Mouse (Mus musculus) kidney, adult 8-10 months (tissue): ENCODE data around the gene Gm7075.
A peak's percentile ranks its signal among the peaks of the same experiment; 100 is the strongest.
"Not testable (repeated sequence)": the region's sequence is repeated elsewhere in the genome, so short reads cannot be mapped to it uniquely, and the experiment has no call there.

Experiments
- DNase-seq, 2 experiments: peaks; one replicate each; pipeline ENCODE4 v3.0.0; 2022

Gene Gm7075

GRCm38 (mm10) chr10:63417061-63417460 lies 4.5 kb downstream of the Gm7075 start:
- no peak for DNase-seq

GRCm38 (mm10) chr10:63415850-63416249 lies 5.7 kb downstream of the Gm7075 start:
- no peak for DNase-seq

GRCm38 (mm10) chr10:63415287-63415686 lies 6.3 kb downstream of the Gm7075 start:
- no peak for DNase-seq

- no peak for DNase-seq
Measured at GRCm38 (mm10) chr10:63412756-63413155, 8.8 kb downstream of the Gm7075 start.

DNA sequence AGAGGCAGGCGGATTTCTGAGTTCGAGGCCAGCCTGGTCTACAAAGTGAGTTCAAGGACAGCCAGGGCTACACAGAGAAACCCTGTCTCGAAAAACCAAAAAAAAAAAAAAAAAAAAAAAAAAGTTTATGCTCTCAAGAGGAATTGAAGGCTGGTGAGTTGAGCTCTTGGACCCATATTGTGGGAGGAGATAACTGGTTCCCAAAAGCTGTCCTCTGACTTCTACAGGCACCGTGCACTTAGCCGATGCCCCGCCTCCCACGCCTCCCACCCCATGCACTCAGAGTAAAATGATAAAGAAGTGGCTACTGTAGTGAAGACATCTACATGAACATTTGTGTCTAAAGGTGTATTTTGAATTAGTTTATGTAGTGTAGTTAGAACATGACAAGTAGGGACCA lies 9.9 kb downstream of the Gm7075 start:
- not testable (repeated sequence) for DNase-seq

GRCm38 (mm10) chr10:63410162-63410956 lies 11.2 kb downstream of the Gm7075 start:
- no peak for DNase-seq

- DNase-seq: peak; percentile 79 to 86
Measured at GRCm38 (mm10) chr10:63403636-63404035, 18.0 kb downstream of the Gm7075 start.

DNA sequence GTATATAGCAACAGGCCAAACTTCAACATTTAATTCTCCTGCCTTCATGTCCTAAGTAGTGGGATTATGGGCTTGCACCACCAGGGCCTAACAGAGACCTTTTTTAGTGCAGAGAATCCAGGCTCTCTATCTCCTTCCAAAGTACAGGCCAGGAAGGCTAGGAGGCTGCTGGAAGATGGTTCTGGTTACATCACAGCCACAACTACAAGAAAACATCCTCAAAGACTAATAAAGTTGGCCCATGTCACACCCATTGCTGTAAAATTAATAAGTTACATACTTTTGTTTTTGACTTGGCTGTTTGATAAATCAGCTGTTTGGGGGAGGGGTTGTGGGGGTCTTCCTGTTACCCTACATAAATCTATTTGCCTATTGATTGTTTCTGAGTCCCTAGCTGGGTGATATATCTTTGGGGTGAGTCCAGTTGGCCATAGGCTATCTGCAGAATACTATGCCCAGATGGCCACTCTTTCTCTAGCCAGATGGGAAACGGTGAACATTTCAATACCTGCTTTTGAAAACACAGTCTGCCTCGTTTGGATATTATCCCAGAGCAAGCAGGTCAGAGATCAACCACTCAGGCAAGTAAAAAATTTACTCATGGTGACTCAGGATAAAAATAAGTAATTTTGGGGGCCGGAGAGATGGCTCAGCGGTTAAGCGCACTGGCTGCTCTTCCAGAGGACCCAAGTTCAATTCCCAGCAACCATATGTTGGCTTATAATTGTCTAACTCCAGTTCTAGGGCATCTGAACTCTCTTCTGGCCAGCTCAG lies 18.7 kb downstream of the Gm7075 start:
- DNase-seq: peak; percentile 50 to 74

DNA sequence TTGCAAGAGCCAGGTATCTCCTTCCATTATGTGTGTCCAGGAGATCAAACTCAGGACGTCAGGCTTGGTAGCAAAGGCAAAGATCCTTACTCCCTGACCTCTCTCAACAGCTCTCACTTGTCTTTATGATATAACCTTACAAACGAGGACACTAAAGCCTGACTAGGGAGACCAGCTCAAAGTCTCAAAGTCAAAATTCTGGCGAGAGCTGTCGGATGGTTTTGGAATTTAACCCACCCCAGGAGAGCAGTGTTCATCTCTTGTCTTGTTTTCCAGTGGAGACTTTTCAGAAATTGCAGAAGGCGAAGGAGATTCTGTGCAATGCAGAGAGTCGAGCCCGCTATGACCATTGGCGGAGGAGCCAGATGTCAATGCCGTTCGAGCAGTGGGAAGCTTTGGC lies 24.6 kb downstream of the Gm7075 start:
- peak; percentile 63 to 79 for DNase-seq

GRCm38 (mm10) chr10:63388948-63389347 lies 32.6 kb downstream of the Gm7075 start:
- DNase-seq: peak in 1 of 2 experiments; percentile 25

DNA sequence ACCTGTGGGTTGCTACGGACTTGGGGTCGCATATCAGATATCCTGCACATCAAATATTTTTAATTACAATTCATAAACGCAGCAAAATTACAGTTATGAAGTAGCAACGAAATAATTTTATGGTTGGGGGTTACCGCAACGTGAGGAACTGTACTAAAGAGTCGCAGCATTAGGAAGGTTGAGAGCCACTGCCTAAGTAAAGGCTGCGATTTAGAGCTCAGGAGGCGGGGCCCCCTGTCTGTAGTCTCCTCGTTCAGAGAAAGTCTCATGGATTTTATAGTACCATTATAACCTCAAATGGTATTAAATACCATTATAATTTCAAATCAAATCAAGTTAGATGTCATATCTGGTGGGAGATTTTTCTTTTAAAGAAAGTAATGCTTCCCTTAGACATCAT lies 34.6 kb downstream of the Gm7075 start:
- DNase-seq: no peak

- DNase-seq: peak; percentile 83 to 88
Measured at GRCm38 (mm10) chr10:63386444-63386843, 35.1 kb downstream of the Gm7075 start.

DNA sequence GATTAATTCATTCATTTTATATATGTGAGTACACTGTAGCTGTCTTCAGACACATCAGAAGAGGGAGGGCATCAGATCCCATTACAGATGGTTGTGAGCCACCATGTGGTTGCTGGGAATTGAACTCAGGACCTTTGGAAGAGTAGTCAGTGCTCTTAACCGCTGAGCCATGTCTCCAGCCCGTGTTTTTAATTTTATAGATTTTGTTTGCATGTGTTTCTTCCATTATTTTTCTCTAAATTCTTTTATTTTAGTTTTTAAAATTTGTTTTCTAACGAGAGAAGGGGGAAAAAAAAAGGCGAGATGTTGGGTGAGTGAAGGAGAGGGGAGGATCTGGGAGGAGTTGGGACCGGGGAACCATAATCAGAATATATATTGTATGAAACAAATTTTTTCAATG lies 35.7 kb downstream of the Gm7075 start:
- DNase-seq: not testable (repeated sequence)

DNA sequence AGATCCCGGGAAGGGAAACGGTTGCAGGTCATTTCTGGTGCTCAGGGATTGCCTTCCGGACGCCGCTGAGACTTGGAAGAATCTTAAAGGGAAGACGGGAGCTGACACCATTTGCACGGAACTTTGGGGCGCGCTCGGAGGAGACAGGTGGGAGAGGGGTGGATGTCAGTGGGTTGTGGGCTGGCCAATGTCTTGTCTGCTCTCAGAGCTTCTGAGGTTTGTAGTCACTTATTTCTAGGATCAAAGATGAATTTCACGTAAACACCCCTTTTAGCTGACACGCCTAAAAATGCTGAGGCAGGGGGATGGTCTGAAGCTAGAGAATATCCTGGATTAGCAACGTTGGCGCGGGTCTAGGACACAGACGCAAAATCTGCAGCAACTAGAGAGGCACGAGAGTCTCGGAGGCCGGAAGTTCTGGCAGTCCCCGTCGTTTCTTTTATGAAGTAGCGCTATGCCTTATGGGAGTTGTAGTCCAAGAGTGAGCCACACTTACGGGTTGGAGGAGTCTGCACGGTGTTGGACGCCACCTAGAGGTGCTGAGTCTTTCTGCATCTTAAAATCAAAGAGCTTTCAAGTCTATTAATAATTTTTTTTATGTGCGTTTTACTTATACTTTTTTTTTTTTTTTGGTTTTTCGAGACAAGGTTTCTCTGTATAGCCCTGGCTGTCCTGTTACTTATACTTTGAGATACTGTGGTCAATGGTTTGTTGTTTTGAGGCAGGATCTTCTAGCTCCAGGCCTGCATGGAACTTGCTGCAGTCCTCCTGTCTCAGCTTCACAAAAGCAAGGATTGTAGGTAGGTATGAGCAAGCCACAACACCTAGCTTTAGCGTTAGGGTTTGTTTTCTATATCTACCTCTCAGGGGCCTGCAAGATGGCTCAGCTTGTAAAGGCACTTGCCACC lies 39.0 kb downstream of the Gm7075 start, which contains the start of gene Dnajc12:
Gene Dnajc12 (plus strand): TSS at position 72 of the 908 bp plus-strand sequence.
- peak; percentile 76 to 88 for DNase-seq

DNA sequence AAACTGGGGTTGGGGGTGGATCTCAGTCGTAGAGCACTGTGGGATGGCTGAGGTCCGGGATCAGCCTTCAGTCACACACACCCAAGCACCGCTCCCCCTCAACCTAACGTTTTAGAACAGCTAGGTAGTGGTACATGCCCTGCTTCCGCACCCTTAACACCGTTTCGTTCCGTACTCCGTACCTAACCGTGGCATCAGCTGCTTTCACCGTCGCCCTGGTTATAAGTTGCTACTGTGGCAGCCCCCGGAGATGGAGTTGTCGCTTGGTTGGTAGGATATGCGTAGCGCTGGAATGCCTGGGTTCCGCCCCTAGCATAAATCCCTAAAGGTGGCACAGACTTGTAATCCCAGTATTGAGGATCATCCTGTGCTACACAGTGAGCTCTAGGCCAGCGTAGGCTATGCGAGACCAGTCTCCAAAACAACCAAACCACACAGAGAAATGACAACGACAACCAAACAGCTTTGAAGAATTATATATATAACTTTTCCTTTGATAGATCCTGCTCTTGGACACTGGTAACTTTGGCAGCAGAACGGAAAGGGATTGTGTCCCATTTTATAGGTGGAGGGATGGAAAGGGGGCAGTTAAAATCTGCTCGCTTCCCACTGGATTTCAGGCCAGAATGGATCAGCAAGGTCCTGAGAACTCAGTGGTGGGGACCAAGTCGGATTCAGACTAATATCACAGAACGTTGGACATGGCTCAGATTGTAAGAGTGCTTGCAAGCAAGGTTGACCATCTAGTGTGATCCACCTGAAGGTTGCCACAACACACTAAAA lies 39.9 kb downstream of the Gm7075 start, which contains the start of gene Sirt1:
Gene Sirt1 (minus strand): TSS at position 207 of the 783 bp plus-strand sequence.
- no peak for DNase-seq

DNA sequence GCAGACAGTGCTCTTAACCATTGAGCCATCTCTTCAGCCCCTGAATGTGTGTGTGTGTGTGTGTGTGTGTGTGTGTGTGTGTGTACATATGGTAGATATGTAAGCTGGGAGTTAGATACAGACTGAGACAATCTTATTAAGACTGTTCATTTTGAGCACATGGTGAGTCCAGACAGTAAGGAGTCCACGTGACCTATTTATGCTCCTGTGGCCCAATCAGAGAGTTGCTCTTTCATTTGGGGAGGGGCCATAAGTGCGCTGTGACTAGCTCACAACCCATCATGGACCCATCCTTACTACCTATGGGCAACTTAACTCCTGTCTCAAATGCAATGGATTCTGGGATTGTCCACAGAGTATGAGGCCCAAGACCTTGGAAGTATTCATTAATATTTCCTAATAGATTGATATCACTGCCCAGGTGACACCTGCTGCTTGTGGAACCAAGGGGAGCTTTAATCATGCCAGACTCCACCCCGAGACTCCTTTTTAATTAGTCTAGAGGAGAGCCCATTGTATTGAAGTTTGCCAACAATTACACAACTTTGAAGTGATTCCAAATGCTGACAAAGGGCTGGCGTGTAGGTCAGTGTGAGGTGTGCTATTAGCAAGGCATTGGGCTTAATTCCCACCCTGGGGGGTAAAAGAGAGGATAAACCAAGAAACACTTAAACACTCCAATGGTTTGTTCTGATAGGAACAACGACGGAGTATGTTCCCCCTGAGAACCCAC lies 42.5 kb downstream of the Gm7075 start:
- no peak for DNase-seq

- peak in 1 of 2 experiments; percentile 67 for DNase-seq
Measured at GRCm38 (mm10) chr10:63377468-63377867, 44.1 kb downstream of the Gm7075 start.

- no peak for DNase-seq
Measured at GRCm38 (mm10) chr10:63376303-63376702, 45.3 kb downstream of the Gm7075 start.
